Mouse (Mus musculus) left cerebral cortex, adult 6 months (tissue): ENCODE measurements around the gene Cnfn. TPM values are rescaled to one million over a fixed set of nuclear protein-coding genes. Genes with fewer than 3 reads are reported as not detected.

Experiments used
- long read RNA-seq, 2 experiments: library from polyadenylated mRNA; unstranded; transcript quantifications; one replicate each; pipeline ENCODE4 v2.0.0; 2019 to 2020
- polyA plus RNA-seq: library from polyadenylated mRNA; unstranded; fragments of <200 nt; fragmentation: Nextera tagmentation; gene quantifications from 2 replicates; pipeline ENCODE4 v1.2.3, GENCODE M21; 2021

Cnfn gene
- 0.26 TPM in 1 of 2 replicates, not detected in the other for polyA plus RNA-seq
- long read RNA-seq, experiment 1: 0 reads
- long read RNA-seq, experiment 2: 0 reads

GRCm38 (mm10) chr7:25369058-25369749, at the start of gene Cnfn:
TSS of gene Cnfn (minus strand) at chr7:25369724.

DNA sequence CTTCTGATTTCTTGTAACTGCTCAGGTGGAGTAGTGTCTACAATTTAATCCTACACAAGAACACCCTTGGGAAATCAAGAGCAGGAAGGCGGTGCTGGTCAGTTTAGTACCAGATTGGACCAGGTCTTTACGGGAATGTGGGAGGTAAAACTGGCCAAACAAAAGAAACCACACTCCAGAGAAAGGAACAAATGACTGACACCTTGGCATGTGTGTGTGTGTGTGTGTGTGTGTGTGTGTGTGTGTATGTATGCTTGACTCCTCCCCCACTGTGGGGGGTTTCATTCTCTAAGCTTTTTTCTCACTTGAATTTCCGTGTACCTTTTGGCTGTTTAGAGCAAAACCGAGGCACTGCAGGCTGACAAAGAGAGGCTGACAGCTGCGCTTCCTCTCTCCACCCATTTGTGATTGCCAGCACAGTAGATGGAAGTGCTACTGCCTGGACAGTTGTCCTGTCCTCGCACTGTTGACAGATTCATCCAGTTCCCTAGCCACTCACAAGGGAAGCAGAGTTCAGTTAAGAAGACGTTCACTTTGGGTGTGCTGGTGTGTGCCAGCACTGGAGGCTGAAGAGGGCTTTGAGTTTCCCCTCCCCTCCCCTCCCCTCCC, 43.4 kb upstream of the Cnfn start, which contains the start of gene Cxcl17:
TSS of gene Cxcl17 (minus strand) at position 54 of the 609 bp plus-strand sequence.

DNA sequence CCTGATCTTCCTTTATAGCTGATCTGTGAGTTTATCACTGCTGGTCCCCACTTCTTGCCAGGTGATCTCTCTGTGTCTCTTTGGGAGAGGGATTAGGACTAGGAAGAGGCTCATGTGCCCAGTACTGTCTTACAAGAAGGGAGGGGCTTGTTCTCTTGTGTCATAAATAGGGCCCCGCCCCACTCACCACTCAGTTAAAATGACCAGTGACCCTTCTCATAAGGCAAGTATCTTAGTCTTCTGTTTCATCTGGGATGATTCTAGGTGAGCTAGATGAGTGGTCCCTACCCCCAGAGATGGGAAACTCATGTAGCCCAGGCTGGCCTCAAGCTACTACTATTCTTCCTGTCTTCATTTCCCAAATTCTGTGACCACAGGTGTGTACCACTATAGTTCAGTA, 29.1 kb upstream of the Cnfn start, which contains the start of gene Lipe:
TSS of gene Lipe (minus strand) at position 101 of the 400 bp plus-strand sequence.

Other genes starting within 250 kb of the Cnfn start
- 1.2 and 2.3 TPM in 2 replicates for gene Pou2f2, start 190.0 kb downstream of the Cnfn start, polyA plus RNA-seq
- gene Dedd2, start 149.1 kb downstream of the Cnfn start, polyA plus RNA-seq: 10.7 and 12.7 TPM in 2 replicates
- gene Zfp526, start 148.3 kb downstream of the Cnfn start, polyA plus RNA-seq: 0.44 and 1.6 TPM in 2 replicates
- gene Gsk3a, start 131.9 kb downstream of the Cnfn start, polyA plus RNA-seq: 8.6 and 17.5 TPM in 2 replicates
- 4.2 and 31.4 TPM in 2 replicates for gene Erf, start 119.0 kb downstream of the Cnfn start, polyA plus RNA-seq
- gene Cic, start 102.0 kb downstream of the Cnfn start, polyA plus RNA-seq: 32.2 and 54.4 TPM in 2 replicates
- gene Pafah1b3, start 71.7 kb downstream of the Cnfn start, polyA plus RNA-seq: 49.1 and 57.6 TPM in 2 replicates
- gene Prr19, start 68.3 kb downstream of the Cnfn start, polyA plus RNA-seq: 0.11 and 0.16 TPM in 2 replicates
- gene Tmem145, start 63.6 kb downstream of the Cnfn start, polyA plus RNA-seq: 8.4 and 31.9 TPM in 2 replicates
- 5.8 and 8.3 TPM in 2 replicates for gene Megf8, start 52.6 kb downstream of the Cnfn start, polyA plus RNA-seq
- 4.2 and 5.1 TPM in 2 replicates for gene Lipe, start 29.0 kb upstream of the Cnfn start, polyA plus RNA-seq
- gene Cxcl17, start 43.2 kb upstream of the Cnfn start, polyA plus RNA-seq: not detected in 2 replicates
- gene Ceacam1, start 107.9 kb upstream of the Cnfn start, polyA plus RNA-seq: 2.9 and 3.0 TPM in 2 replicates
- gene Ceacam2, start 170.1 kb upstream of the Cnfn start, polyA plus RNA-seq: 0.23 and 0.42 TPM in 2 replicates
- 0.16 and 0.23 TPM in 2 replicates for gene Erich4, start 246.2 kb upstream of the Cnfn start, polyA plus RNA-seq
- 43.8 and 58.7 TPM in 2 replicates for gene Dmac2, start 249.7 kb upstream of the Cnfn start, polyA plus RNA-seq